Mouse (Mus musculus) stomach, postnatal 0 days (tissue): ENCODE measurements around the gene Ddx58.

Experiments used
- CTCF ChIP-seq: IDR thresholded peaks from 2 replicates; pipeline ENCODE4 v1.5.1; 2016; ENCODE audit warnings: antibody characterized with exemption, low read depth, mild to moderate bottlenecking, moderate library complexity
- EP300 ChIP-seq: optimal IDR thresholded peaks from 2 replicates; pipeline ENCODE3; 2016; ENCODE audit warnings: antibody characterized with exemption

GRCm38 (mm10) chr4:40233062-40233664 lies 6.5 kb downstream of the Ddx58 start:
- TF ChIP-seq CTCF (no peak), EP300 (no peak)
